ENCODE assay signal across 8 mouse cellular contexts in the genomic region with DNA sequence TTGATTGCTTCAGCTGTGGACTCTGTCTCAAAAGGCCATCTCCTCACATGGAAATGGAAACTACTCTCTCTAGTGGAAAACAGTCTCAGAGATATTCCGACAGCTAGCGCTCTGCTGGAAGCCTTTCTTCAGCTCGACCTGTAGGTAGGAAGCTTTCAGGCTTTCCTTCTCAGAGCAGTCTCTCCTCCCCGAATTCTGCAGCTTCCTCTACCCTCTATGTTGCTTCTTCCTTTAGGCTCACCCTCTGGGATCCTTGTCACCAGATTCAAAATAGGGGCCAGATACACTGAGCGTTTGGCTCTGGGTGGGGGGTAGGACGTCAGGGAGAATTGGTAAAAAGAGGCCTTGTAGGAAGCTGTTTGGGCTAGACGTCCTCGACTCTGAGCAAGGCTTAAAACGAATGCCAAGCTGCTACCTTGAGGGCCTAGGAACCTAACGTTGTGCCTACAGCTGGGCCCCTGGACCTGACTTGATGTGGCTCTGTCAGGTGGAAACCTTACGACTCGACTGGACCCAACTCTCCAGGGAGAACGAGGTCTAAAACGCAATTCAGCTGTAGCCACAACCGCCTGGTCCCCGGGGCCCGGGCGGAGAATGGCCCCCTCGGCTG. TPM values are rescaled to one million over a fixed set of nuclear protein-coding genes. Genes with fewer than 3 reads are reported as not detected.
A peak's percentile ranks its signal among the peaks of the same experiment; 100 is the strongest.
DNase-seq lines count a peak whose midpoint lies in the region; ATAC-seq lines count a peak whose summit lies in the region.

No protein-coding gene starts in this region.

- H3K4me3 ChIP-seq in lung, embryonic 15.5 days = peak overlapping the region; percentile 58
- H3K4me3 ChIP-seq in liver, embryonic 16.5 days (ENCODE audit: low read depth, low read length) = peak overlapping the region; percentile 48

- H3K4me1 ChIP-seq in lung, embryonic 15.5 days = peaks cover 9% of the 10 kb centered on the region
- peaks cover 3% of the 10 kb centered on the region for H3K4me1 ChIP-seq in liver, embryonic 16.5 days (ENCODE audit: control insufficient read depth, low read depth, low read length)

- no peaks in the 10 kb centered on the region for H3K36me3 ChIP-seq in lung, embryonic 15.5 days
- no peaks in the 10 kb centered on the region for H3K36me3 ChIP-seq in liver, embryonic 16.5 days (ENCODE audit: control insufficient read depth, insufficient read depth)

- no peak for ATAC-seq in lung, embryonic 15.5 days (ENCODE audit: borderline replicate concordance, extremely low read depth, low FRiP score, low TSS enrichment)
- no peak for ATAC-seq in liver, embryonic 16.5 days (ENCODE audit: low read depth)

- WGBS in lung, embryonic 15.5 days = 5% methylated on average over 19 of the region's 19 CpGs
- 7% methylated on average over 19 of the region's 19 CpGs for WGBS in liver, embryonic 16.5 days (ENCODE audit: insufficient replicate concordance)

- peak overlapping the region; percentile 33; the same call in 1 of the 2 replicates for H3K9ac ChIP-seq in lung, embryonic 15.5 days
- H3K9ac ChIP-seq in liver, embryonic 16.5 days (ENCODE audit: low read depth, low read length) = no peak overlapping the region

- H3K27me3 ChIP-seq in lung, embryonic 15.5 days = peaks cover 47% of the 10 kb centered on the region
- peaks cover 47% of the 10 kb centered on the region for H3K27me3 ChIP-seq in liver, embryonic 16.5 days (ENCODE audit: control insufficient read depth, insufficient read depth, low read depth, low read length)

- peak overlapping the region; percentile 98 for H3K4me2 ChIP-seq in lung, embryonic 15.5 days
- peak overlapping the region; percentile 70 for H3K4me2 ChIP-seq in liver, embryonic 16.5 days (ENCODE audit: low read depth, low read length)

- H3K9me3 ChIP-seq in lung, embryonic 15.5 days = no peaks in the 10 kb centered on the region
- H3K9me3 ChIP-seq in liver, embryonic 16.5 days (replicated peaks; ENCODE audit: control insufficient read depth, low read length) = no peaks in the 10 kb centered on the region

- peak; percentile 64 to 89 for DNase-seq in adrenal gland, adult (ENCODE audit: inconsistent age in 2 of 2, low spot score in 1 of 2)
- DNase-seq in adrenal gland, adult 8-10 months = no peak
- no peak for DNase-seq in lung, postnatal 36 days
- DNase-seq in forelimb bud, embryonic 11.5 days (ENCODE audit: low read depth, low spot score) = peak; percentile 17
- peak; percentile 10 for DNase-seq in yolk sac, embryonic 10.5 days (ENCODE audit: low spot score)
- DNase-seq in c-Kit-positive CD71-positive TER-119-positive erythroid progenitor cells, embryonic 14.5 days (ENCODE audit: low spot score) = no peak

- no peak overlapping the region for H3K27ac ChIP-seq in lung, embryonic 15.5 days
- no peak overlapping the region for H3K27ac ChIP-seq in liver, embryonic 16.5 days (ENCODE audit: low read length)

RNA-seq across cellular contexts. Expression of a gene that starts 1.1 kb away (rescaled TPM):
- total RNA-seq in adrenal gland, adult 8-10 months (2022) = 10 to 100 TPM; 25.7 to 35.6 (median 30.7) TPM
- 0.53 and 0.66 TPM in 2 replicates for polyA plus RNA-seq in lung, embryonic 15.5 days (2015; fragmentation: Nextera tagmentation; extraction: Ambion mirVana)
- 0.06 TPM in 2 replicates for polyA plus RNA-seq in liver, embryonic 16.5 days (2015; fragmentation: Nextera tagmentation; extraction: Ambion mirVana)

Comparison
In these comparisons a context has a peak if more than half of its experiments do, and no peak if none do; other contexts are left out.
1. DNase-seq: peak in adrenal gland, adult (2 of 2), forelimb bud, embryonic 11.5 days (single experiment) and yolk sac, embryonic 10.5 days (single experiment); none in adrenal gland, adult 8-10 months (single experiment), lung, postnatal 36 days (single experiment) and c-Kit-positive CD71-positive TER-119-positive erythroid progenitor cells, embryonic 14.5 days (single experiment).